Mouse (Mus musculus) cerebellum, adult 2 months (tissue): ENCODE results near the gene Ankrd37.

ENCODE experiments used
- CTCF ChIP-seq: fragments of 200-500 bp; IDR thresholded peaks from 2 replicates; pipeline ENCODE4 v1.5.1; 2011; ENCODE audit warnings: low read depth, mild to moderate bottlenecking, control low read depth, low read length, moderate library complexity, borderline replicate concordance; ENCODE audit not compliant: insufficient read depth
- POLR2A ChIP-seq: fragments of 200-500 bp; IDR thresholded peaks from 2 replicates; pipeline ENCODE4 v1.6.1; 2011; ENCODE audit warnings: low read length, control low read depth, borderline replicate concordance; ENCODE audit not compliant: insufficient read depth

GRCm38 (mm10) chr8:46039666-46040065 is 34.2 kb upstream of the Ankrd37 start:
- TF ChIP-seq CTCF: no peak
- no peak for TF ChIP-seq POLR2A
